Mouse (Mus musculus) adrenal gland, postnatal 0 days (tissue): ENCODE measurements around the gene Ikzf5. TPM values are rescaled to one million over a fixed set of nuclear protein-coding genes. Genes with fewer than 3 reads are reported as not detected.

Experiments
- polyA plus RNA-seq: library from polyadenylated mRNA; unstranded; fragments of >200 nt; fragmentation: Nextera tagmentation; extraction: Ambion mirVana; gene quantifications from 2 replicates; pipeline ENCODE4 v1.2.1, GENCODE M21; 2015

The Ikzf5 gene
- polyA plus RNA-seq = 5.2 and 6.2 TPM in 2 replicates

DNA sequence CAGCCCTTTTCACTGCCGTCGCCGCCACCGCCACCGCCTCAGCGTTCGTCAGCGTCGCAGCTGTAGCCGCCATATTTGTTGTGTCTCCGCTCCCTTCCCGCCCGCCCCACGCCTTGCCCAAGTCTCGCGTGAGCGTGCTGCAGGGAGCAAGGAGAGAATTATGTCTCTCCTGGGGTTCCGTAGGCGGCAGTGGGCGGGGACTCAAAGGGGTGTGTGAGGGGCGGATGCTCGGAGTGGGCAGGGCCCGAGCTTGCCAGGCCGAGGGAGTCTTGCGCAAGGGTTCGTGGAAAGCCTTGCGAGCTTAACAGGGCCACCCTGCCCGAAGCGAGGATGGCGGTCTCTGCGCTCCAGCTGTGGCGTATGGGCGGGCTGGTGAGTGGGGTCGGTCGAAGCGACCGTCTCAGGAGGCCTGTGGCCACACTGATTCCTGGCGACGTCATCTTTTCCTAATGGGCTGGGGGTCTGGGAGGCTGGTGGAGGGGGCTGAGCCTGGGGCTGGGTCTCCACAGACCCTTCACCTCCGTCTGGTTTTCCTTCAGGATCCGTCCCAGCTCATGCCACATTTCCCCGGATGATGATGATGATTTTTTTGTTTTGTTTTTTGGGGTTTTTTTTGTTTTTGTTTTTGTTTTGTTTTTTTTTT is at the start of gene Ikzf5, which contains the start of gene Acadsb:
Gene Ikzf5, minus strand, starts transcription at position 106 of the 643 bp plus-strand sequence.
Gene Acadsb, plus strand, starts transcription at position 186 of the 643 bp plus-strand sequence.

DNA sequence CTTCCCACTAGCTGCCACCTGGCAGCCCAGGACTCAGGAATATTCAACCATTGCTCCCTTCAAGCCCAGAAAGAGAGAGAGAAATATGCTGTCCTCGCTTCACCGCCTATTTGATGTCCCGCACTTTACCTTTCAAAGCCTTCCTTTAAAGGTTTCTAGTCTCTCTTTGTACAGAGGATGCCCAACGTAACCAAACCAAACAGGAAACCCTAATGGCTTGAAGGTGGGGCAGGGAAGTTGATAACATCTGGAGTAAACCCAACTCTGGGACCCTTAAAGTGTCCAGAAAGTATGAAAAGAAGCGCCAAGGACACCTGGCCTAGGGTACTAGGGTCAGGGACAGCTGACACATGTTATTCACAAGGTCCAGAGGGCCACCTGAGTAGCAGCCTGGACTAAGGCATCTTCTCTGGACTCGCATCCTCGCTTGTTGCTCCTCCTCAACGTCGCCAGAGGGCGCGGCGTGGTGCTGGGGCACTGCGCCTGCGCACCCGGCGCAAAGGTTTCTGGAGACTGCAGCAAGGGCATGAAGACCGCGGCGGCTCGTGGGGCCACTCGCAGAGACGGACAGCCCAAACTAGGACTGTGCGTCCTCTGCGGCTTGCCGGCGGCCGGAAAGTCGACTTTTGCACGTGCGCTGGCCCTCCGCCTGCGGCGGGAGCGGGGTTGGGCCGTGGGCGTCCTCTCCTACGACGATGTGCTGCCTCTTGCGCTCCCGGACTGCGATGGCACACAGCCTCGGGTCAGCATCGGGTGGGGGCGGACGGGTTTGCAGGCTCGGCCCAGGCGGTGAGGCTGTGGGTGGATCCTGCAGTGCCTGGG is 39.5 kb downstream of the Ikzf5 start, which contains the start of gene Pstk:
Gene Pstk, plus strand, starts transcription at position 494 of the 822 bp plus-strand sequence.

GRCm38 (mm10) chr7:131362615-131363300 is 47.6 kb downstream of the Ikzf5 start, which contains the start of gene 2310057M21Rik:
2310057M21Rik (minus strand) TSS chr7:131362759.

Other genes starting within 250 kb of the Ikzf5 start
- not detected in 2 replicates for gene 5430419D17Rik, start 236.1 kb downstream of the Ikzf5 start, polyA plus RNA-seq
- gene Cuzd1, start 88.2 kb downstream of the Ikzf5 start, polyA plus RNA-seq = not detected in 2 replicates
- not detected in 2 replicates for gene Fam24b, start 81.0 kb downstream of the Ikzf5 start, polyA plus RNA-seq
- not detected in 2 replicates for gene Fam24a, start 76.7 kb downstream of the Ikzf5 start, polyA plus RNA-seq
- gene 2310057M21Rik, start 47.8 kb downstream of the Ikzf5 start, polyA plus RNA-seq = 8.2 and 10.8 TPM in 2 replicates
- 54.3 and 55.1 TPM in 2 replicates for gene Pstk, start 39.4 kb downstream of the Ikzf5 start, polyA plus RNA-seq
- gene Acadsb, start 80 bp upstream of the Ikzf5 start, polyA plus RNA-seq = 91.0 and 185 TPM in 2 replicates
- not detected in 2 replicates for gene Hmx3, start 132.3 kb upstream of the Ikzf5 start, polyA plus RNA-seq
- gene Hmx2, start 138.3 kb upstream of the Ikzf5 start, polyA plus RNA-seq = not detected in 2 replicates
- 101 and 117 TPM in 2 replicates for gene Bub3, start 149.7 kb upstream of the Ikzf5 start, polyA plus RNA-seq